Mouse (Mus musculus): ENCODE measurements around the gene Sfmbt1. TPM values are rescaled to one million over a fixed set of nuclear protein-coding genes. Genes with fewer than 3 reads are reported as not detected.
"Not testable (repeated sequence)": the region's sequence is repeated elsewhere in the genome, so short reads cannot be mapped to it uniquely, and the experiment has no call there.

Sfmbt1 gene
- polyA plus RNA-seq, 1 experiment from 2014 or later = 14.7 TPM

DNA sequence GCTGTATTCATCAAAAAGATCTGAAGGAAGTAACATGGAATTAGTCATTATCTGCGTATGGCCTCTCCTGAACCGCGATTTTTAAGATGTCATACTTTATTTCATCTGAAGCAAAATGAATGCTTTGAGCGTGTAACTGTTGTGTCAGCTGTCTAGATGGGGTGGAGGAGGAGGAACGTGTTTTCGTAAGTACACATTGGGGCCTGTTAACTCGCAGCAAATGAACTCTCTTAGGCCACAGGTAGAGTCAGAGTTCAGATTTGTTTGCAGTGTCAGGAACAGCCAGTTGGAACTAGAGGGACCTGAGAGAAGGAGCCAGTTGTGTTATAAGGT lies 2.3 kb downstream of the Sfmbt1 start:
- no peak for ATAC-seq (ENCODE audit: insufficient read depth)
- Histone ChIP-seq H3K9me3 (ENCODE audit: low read depth, low read length) (no peaks in the 10 kb centered on the region), H3K27me3 (ENCODE audit: insufficient read depth, low read length) (peaks cover 12% of the 10 kb centered on the region), H3K4me3 (ENCODE audit: low read depth, low read length) (peak overlapping the region; percentile 88), H3K27ac (ENCODE audit: low read depth) (no peak overlapping the region), H3K9ac (peak overlapping the region; percentile 83; the same call in 1 of the 2 replicates), H3K36me3 (ENCODE audit: insufficient read depth) (no peaks in the 10 kb centered on the region), H3K4me2 (peak overlapping the region; percentile 89), H3K4me1 (ENCODE audit: insufficient read depth) (0 out of 2 replicates have a peak, but pooled peaks cover 2% of the 10 kb centered on the region)
- TF ChIP-seq CTCF (IDR thresholded peaks at IDR 0.05; ENCODE audit: low read depth) = no peak
- WGBS = 10% methylated on average over 7 of the region's 7 CpGs
- DNase-seq = no peak

DNA sequence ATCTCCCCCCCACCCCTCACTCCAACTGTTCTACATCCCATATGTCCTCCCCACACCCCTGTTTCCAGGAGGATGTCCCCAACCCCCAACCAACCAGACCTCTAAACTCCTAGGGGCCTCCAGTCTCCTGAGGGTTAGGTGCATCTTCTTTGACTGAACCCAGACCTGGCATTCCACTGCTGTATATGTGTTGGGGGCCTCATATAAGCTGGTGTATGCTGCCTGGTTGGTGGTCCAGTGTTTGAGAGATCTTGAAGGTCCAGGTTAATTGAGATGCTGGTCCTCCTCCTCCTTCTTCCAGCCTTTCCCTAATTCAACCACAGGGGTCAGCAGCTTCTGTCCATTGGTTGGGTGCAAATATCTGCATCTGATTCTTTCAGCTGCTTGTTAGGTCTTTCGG lies 4.0 kb downstream of the Sfmbt1 start:
- H3K9me3 ChIP-seq (ENCODE audit: low read depth, low read length); DNase-seq; H3K4me1 ChIP-seq (ENCODE audit: insufficient read depth); H3K27ac ChIP-seq (ENCODE audit: low read depth); ATAC-seq (ENCODE audit: insufficient read depth); H3K9ac ChIP-seq; H3K4me3 ChIP-seq (ENCODE audit: low read depth, low read length); H3K36me3 ChIP-seq (ENCODE audit: insufficient read depth); H3K4me2 ChIP-seq: not testable (repeated sequence)
- WGBS = 96% methylated on average over 1 of the region's 1 CpGs
- H3K27me3 ChIP-seq (ENCODE audit: insufficient read depth, low read length) = peaks cover 12% of the 10 kb centered on the region

DNA sequence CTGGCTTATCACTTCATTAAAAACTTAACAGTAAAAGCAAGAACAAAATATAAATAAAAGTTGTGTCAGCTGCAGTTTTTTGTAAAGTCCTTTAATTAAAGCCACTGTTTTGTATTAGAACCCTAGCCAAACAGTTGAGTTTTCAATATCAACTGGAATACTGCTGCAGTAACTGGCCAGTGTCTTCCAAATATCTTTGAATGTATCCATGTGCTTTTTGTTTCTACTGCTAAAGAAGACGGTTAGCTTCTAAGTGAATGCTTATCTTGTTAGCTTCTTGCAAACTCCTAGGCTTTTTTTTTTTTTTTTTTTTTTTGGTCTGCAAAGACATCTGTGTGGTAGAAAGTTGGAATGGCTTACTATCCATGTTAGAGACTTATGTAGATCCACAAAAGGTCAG lies 4.9 kb downstream of the Sfmbt1 start:
- WGBS = 58% methylated on average over 1 of the region's 1 CpGs
- Histone ChIP-seq H3K36me3 (ENCODE audit: insufficient read depth) (no peaks in the 10 kb centered on the region), H3K4me1 (ENCODE audit: insufficient read depth) (0 out of 2 replicates have a peak, but pooled peaks cover 2% of the 10 kb centered on the region), H3K9ac (no peak overlapping the region), H3K27me3 (ENCODE audit: insufficient read depth, low read length) (peaks cover 8% of the 10 kb centered on the region), H3K4me3 (ENCODE audit: low read depth, low read length) (no peak overlapping the region), H3K27ac (ENCODE audit: low read depth) (no peak overlapping the region), H3K4me2 (no peak overlapping the region), H3K9me3 (ENCODE audit: low read depth, low read length) (no peaks in the 10 kb centered on the region)
- no peak for TF ChIP-seq CTCF (IDR thresholded peaks at IDR 0.05; ENCODE audit: low read depth)
- no peak for DNase-seq
- ATAC-seq (ENCODE audit: insufficient read depth) = no peak

GRCm38 (mm10) chr14:30721850-30722249 lies 7.2 kb downstream of the Sfmbt1 start:
- Histone ChIP-seq H3K36me3 (ENCODE audit: insufficient read depth) (no peaks in the 10 kb centered on the region), H3K9ac (no peak overlapping the region), H3K27ac (ENCODE audit: low read depth) (no peak overlapping the region), H3K27me3 (ENCODE audit: insufficient read depth, low read length) (no peaks in the 10 kb centered on the region), H3K4me3 (ENCODE audit: low read depth, low read length) (no peak overlapping the region), H3K9me3 (ENCODE audit: low read depth, low read length) (no peaks in the 10 kb centered on the region), H3K4me1 (ENCODE audit: insufficient read depth) (0 out of 2 replicates have a peak, but pooled peaks cover 2% of the 10 kb centered on the region), H3K4me2 (no peak overlapping the region)
- DNase-seq = no peak
- whole genome bisulfite sequencing = 76% methylated on average over 1 of the region's 1 CpGs
- TF ChIP-seq CTCF (IDR thresholded peaks at IDR 0.05; ENCODE audit: low read depth) = no peak
- no peak for ATAC-seq (ENCODE audit: insufficient read depth)

DNA sequence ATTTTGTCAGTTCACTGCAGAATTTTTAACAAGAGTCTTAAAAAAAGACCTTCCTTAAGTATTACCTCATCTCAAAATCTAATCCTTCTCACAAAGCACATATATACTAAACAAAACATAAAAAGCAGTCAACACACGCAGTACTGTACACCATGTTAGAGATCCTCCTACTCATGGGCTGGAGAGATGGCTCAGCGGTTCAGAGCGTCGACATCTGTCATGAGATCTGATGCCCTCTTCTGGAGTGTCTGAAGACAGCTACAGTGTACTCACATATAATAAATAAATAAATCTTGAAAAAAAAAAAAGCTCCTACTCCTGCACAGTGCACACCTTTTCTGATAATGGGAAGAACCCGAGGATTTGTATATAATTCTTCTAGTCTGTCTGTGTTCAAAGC lies 7.8 kb downstream of the Sfmbt1 start:
- no peak overlapping the region for H3K9ac ChIP-seq
- H3K4me3 ChIP-seq (ENCODE audit: low read depth, low read length) = no peak overlapping the region
- H3K9me3 ChIP-seq (ENCODE audit: low read depth, low read length) = no peaks in the 10 kb centered on the region
- H3K4me2 ChIP-seq = no peak overlapping the region
- WGBS = 64% methylated on average over 5 of the region's 5 CpGs
- H3K27me3 ChIP-seq (ENCODE audit: insufficient read depth, low read length) = no peaks in the 10 kb centered on the region
- no peaks in the 10 kb centered on the region for H3K36me3 ChIP-seq (ENCODE audit: insufficient read depth)
- H3K4me1 ChIP-seq (ENCODE audit: insufficient read depth) = no peaks in the 10 kb centered on the region
- no peak overlapping the region for H3K27ac ChIP-seq (ENCODE audit: low read depth)
- ATAC-seq (ENCODE audit: insufficient read depth) = no peak
- no peak for DNase-seq
- TF ChIP-seq CTCF (IDR thresholded peaks at IDR 0.05; ENCODE audit: low read depth) = no peak

DNA sequence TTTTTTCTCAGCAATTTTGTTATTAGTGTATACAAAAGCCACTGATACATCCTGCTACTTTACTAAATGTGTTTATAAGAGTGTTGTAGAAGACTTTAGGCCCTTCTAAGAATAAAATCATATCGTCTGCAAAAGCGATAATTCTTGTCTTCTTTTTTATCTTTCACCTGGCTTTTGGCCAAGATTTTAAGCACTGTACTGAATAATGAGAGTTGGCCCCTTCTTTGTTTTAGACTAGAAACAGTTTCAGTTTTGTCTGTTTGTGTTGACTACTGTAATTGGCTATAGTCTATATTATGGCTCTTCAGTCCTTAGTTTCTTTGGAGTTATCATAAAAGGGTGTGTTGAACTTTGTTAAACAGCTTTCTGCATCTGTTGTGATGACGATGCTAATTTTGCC lies 17.2 kb downstream of the Sfmbt1 start:
- no peaks in the 10 kb centered on the region for H3K4me1 ChIP-seq (ENCODE audit: insufficient read depth)
- no peak overlapping the region for H3K4me2 ChIP-seq
- ATAC-seq (ENCODE audit: insufficient read depth) = no peak
- H3K4me3 ChIP-seq (ENCODE audit: low read depth, low read length) = no peak overlapping the region
- no peak overlapping the region for H3K9ac ChIP-seq
- peak; percentile 66 for DNase-seq
- no peaks in the 10 kb centered on the region for H3K27me3 ChIP-seq (ENCODE audit: insufficient read depth, low read length)
- 58% methylated on average over 3 of the region's 3 CpGs for WGBS
- H3K27ac ChIP-seq (ENCODE audit: low read depth) = no peak overlapping the region
- H3K9me3 ChIP-seq (ENCODE audit: low read depth, low read length) = no peaks in the 10 kb centered on the region
- no peaks in the 10 kb centered on the region for H3K36me3 ChIP-seq (ENCODE audit: insufficient read depth)
- no peak for TF ChIP-seq CTCF (IDR thresholded peaks at IDR 0.05; ENCODE audit: low read depth)

GRCm38 (mm10) chr14:30734665-30735064 lies 20.0 kb downstream of the Sfmbt1 start:
- WGBS = 95% methylated on average over 5 of the region's 5 CpGs
- Histone ChIP-seq H3K4me2 (no peak overlapping the region), H3K4me3 (ENCODE audit: low read depth, low read length) (no peak overlapping the region), H3K9ac (no peak overlapping the region), H3K27ac (ENCODE audit: low read depth) (no peak overlapping the region), H3K4me1 (ENCODE audit: insufficient read depth) (no peaks in the 10 kb centered on the region), H3K36me3 (ENCODE audit: insufficient read depth) (no peaks in the 10 kb centered on the region), H3K9me3 (ENCODE audit: low read depth, low read length) (no peaks in the 10 kb centered on the region), H3K27me3 (ENCODE audit: insufficient read depth, low read length) (no peaks in the 10 kb centered on the region)
- TF ChIP-seq CTCF (IDR thresholded peaks at IDR 0.05; ENCODE audit: low read depth) = no peak
- ATAC-seq (ENCODE audit: insufficient read depth) = no peak
- no peak for DNase-seq

DNA sequence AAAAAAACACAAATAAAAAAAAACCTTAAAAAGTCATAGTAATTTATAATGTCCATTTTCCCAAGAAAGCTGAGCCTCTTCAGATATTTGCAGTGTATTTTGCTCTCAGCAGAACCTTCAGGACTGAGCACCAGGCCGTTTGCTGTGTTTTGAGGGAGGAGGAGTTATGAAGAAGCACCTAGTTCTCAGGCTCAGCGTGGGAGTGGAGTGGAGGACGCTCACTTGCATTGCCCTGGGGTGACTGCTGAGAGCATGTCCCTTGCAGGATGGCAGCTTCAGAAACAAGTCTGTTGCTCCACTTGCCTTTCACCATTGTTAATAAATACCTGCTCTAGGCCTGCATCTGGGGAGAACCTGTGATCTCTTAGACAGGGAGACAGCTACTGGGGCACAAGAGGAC lies 21.2 kb downstream of the Sfmbt1 start:
- DNase-seq (no peak), ATAC-seq (ENCODE audit: insufficient read depth) (no peak)
- Histone ChIP-seq H3K9me3 (ENCODE audit: low read depth, low read length) (no peaks in the 10 kb centered on the region), H3K4me3 (ENCODE audit: low read depth, low read length) (no peak overlapping the region), H3K4me2 (no peak overlapping the region), H3K4me1 (ENCODE audit: insufficient read depth) (no peaks in the 10 kb centered on the region), H3K9ac (no peak overlapping the region), H3K27ac (ENCODE audit: low read depth) (no peak overlapping the region), H3K36me3 (ENCODE audit: insufficient read depth) (no peaks in the 10 kb centered on the region), H3K27me3 (ENCODE audit: insufficient read depth, low read length) (no peaks in the 10 kb centered on the region)
- 64% methylated on average over 3 of the region's 3 CpGs for WGBS
- TF ChIP-seq CTCF (IDR thresholded peaks at IDR 0.05; ENCODE audit: low read depth) = no peak

All from lung, embryonic 14.5 days (tissue).